Mouse (Mus musculus) MN1 (cell line): ENCODE results near the gene Hcst.
A peak's percentile ranks its signal among the peaks of the same experiment; 100 is the strongest.

Experiments
- DNase-seq: peaks from one replicate; pipeline ENCODE4 v3.0.0-alpha.2; 2016; ENCODE audit warnings: low spot score

The Hcst gene

DNA sequence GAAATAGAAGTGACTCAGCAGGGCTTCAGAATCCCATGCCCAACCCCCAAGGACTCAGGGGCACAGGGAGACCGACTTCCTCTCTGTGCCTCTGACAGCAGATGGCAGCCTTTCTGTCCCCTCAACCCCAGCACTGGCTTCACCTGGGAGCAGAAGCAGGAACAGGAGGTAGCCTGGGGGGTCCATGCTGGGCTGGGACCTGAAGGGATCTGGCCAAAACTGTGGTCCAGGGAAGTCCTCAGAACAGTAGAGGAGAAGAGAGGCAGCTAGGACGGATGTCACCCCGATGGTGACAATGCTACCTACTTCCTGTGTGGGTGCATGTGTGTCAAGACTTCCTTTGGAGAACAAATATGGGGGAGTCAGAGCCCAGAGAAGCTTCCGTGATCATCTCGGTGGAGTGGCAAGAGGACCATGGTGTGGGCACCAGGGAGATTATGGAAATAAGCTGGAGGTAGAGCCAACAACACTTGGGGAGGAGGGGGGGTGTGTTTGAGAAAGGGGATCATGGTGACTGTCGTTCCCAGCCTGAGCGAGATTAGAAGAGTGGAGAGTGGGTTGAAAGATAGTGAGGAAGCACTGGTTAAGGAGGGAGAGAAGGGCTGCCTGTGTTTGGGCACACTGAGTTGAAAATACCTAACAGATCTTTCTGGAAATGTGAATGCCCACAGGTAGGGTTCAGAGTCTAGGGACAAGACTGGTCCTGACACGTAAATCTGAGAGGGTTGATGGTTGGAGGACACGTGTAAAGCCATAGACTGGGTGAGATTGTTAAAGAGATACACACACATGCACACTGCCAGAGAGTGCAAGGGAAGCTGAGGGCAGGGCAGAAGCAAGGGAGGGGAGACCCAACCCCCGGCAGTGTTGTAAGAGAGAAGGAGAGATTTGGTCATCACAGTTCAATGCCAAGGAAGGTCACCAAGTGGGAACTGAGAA, at the start of gene Hcst:
Gene Hcst, minus strand, starts transcription at position 294 of the 939 bp plus-strand sequence.
- no peak for DNase-seq

DNA sequence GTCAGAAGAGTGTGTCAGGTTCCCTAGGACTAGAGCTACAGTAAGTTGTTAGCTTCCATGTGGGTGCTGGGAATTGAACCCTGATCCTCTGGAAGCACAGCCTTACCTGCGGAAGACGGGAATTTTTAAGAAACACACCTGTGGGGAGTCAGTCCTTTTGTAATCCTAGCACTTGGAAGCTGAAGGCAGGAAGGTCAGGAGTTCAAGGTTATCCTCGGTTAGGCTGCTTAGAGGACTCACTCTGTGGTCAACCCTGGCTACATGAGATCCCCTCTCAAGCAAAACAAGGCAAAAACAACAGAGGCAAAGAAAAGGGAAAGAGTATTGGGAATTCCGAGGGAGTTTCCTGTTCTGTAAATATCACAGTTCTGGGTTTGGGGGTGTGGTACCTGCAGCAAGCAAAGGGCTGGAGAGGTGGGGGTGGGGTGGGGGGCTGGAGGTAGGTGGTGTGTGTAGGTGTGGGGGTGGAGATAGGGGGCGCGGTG, 45.2 kb upstream of the Hcst start:
- DNase-seq: no peak

DNA sequence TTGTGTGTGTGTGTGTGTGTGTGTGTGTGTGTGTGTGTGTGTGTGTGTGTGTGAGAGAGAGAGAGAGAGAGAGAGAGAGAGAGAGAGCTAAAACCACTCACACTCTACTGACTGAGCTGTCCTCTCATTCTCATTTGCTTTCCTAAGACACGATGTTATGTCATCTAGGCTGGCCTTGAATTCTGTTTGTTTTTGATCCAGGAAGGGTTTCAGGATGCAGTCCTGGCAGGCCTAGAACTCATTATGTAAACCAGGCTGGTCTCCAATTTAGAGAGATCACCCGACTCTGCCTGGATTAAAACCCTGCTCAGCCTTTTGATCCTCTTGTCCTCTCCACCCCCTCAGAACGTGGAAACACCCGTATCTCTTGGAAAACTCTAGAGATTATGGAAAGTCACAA, 44.3 kb upstream of the Hcst start:
- no peak for DNase-seq

DNA sequence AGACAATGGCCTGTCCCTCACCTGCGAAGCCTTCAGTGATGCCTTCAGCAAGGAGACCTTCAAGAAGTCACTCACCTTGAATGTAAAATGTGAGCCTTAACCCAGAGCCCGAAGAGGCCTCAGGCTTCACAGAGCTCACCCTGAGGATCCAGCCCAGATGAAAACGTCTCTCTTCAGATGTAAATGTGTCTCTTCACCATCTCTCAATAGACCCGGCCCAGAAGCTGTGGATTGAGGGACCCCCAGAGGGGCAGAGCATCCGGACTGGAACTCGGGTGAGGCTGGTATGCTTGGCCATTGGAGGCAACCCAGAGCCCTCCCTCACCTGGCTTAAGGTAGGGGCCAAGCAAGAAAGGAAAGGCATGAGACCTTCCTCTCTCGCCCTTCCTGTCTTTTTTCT, 43.9 kb upstream of the Hcst start:
- DNase-seq: no peak

DNA sequence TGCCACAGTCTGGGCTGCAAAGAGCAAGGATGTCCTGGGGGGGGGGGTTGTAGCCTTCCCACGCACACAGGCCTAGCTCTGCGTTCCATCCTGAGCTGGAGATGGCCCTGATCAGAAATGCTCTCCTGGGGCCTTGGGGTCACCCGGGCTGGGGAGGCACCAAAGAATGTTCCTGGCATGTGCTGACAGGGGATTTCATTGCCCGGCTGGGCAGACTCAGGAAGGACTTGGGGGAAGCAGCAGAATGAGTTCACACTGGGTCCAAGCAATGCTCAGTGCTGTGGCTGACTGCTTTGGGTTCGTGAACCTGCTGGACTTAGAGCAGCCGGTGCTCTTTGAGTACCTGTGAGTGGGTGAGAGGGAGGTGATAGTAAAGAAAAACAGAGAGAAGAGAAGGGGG, 39.8 kb upstream of the Hcst start:
- no peak for DNase-seq

DNA sequence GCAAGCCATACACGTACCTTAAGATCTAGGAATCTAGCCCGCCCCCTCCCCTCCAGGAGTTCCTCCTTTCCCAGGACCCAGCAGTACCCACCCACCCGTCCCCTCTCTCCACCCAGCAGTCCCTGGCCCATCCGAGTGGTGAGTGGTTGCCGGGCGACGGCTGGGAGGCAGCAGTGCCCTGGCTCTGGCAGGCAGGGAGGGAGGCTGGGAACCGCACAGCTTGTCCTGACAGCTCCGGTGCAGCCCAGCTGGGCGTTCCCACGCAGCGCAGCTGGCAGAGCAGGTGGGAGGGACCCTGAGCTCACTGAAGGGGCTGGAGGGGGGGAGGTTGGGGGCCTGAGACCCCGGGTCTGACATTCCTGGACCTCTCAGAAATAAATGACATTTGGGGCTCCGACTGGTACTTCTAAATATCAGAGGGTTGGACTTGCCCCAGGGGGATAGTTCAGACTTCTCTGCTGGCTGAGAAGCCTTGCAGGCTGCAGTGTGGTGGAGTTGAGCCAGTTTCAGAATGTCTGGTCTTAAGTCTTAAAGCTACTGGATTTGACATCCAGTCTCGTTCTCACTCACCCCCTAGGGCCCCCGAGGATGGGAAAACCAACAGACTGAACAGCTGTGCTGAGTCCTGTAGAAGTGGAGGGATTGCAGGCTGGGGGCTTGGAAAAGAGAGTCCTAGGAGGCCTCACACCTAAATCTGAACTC, 38.1 kb upstream of the Hcst start, which contains the start of the genes Kirrel2 and Nphs1:
Gene Kirrel2, minus strand, starts transcription at position 62 of the 702 bp plus-strand sequence.
Gene Nphs1, plus strand, starts transcription at position 687 of the 702 bp plus-strand sequence.
- peak; percentile 76 for DNase-seq

DNA sequence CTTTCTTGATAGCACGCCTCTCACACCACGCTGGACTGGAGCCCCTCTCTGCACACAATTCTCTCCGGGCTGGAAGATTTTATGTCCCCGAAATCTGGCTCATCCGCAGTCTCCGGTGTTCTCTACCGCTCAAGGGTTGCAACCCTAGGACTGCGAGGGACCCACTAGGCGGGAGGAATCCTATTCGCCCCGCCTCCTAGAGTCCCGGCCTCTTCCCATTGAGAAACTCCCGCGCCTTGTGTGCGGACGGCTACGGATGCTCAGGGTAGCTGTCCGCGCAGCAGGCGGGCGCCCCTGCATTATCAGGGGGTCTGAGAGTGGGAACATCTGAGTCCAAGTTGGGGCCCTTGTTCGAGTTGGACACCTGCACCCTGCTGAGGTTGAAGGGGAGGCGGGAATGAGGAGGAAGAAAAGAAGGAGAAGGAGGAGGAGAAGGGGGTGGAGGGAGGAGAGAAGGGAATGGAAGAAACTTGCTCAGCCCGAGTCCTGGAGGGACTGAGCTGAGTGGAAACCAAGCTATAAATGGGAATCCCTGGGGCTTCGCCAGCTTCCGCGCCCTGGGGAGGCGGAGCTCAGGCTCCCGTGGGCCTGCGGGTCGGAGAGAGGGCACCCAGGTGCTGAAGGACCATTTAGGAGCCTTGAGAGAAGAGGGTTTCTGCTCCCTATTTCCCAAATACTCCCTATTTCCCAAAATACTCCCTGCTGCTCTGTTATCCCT, 37.4 kb upstream of the Hcst start:
- peak; percentile 60 for DNase-seq

DNA sequence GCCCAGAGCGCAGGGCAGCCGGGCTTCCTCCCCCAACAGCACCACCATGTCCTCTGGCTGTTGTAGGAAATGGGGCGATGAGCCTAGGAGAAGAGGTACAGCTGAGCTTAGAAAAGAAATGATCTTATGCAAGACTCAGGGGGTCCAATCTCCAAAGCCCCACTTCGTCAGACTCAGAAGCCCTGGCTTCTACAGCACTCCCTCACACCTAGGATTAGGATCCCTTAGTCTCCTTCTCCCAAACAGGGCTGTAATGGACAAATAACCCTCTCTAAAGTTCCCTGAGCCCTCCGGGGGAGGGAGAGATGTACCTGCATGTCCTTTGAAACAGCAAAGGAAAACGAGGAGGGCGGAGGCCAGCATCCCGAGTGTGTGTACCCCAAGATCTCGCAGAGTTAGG, 36.8 kb upstream of the Hcst start:
- no peak for DNase-seq

DNA sequence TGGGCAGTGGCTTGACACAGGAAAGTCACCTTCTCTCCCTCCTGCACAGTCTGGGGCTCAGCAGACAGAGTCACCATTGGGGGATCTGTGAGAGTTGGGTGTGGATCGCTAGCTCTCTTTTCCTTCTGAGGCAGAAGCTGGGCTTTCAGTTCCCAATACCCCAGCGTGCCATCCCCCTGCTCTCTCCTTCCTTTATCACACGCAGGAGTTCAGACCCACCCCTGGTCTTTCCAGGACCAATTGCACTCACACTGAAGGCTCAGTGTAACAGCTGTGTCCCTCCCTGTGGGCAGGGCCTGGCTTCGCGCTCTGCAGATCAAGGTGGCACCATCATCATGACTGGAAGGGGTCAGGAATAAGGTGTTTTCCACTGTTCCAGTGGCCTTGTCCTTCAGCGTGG, 34.6 kb upstream of the Hcst start:
- DNase-seq: no peak

DNA sequence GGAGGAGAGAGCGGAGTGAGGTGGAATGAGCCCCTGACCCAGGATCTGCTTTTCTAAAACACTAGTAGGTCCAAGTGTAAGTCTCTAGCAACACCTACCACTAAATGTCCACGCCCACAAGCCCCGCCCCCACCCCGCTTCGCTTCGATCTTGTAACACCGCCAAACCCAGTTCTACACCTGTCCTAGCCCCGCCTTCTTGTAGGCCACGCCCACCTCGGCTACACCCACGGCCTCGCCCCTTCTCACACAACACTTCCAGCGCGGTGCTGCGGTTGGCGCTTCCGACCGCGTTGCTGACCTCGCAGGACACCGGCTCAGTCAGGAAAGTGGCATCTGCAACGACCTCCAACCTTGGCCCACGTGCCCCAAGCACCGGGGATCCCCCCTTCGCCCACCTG, 34.1 kb upstream of the Hcst start:
- no peak for DNase-seq

DNA sequence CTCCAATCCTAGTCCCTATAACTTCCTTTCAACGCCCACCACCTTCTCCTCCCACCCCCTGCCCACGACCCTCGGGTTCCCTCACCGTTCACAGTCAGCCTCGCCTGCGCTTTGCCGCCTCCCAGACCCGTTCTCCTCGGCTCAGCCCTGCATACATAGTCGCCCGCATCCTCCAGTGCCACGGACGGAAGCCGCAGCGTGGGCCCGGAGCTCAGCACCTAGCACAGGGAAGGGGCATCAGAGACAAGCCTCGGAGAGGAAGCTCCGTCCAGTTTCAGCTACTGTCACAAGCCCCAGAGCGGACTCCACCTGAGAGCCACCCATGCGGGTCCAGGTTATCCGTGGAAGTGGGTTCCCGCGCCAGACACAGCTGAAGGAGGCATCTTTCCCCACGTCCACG, 33.7 kb upstream of the Hcst start:
- DNase-seq: no peak

DNA sequence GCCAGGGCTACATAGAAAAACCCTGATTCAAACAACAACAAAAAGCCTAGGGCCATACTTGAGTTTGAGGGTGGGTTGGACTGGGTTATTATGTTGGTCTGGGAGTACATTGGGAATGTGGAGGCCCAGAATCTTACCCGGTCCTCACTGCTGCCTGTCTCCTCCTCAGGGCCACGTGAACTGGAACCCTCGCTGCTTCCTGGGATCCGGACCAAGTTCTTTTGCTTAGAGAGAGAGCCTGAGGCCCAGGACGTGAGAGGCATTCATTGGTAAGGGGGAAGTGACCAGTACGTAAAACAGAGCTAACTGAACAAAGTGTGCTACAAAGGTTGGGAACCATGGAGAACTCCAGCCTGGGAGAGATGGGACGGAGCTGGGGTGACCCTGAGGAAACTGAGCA, 30.6 kb upstream of the Hcst start:
- DNase-seq: no peak

DNA sequence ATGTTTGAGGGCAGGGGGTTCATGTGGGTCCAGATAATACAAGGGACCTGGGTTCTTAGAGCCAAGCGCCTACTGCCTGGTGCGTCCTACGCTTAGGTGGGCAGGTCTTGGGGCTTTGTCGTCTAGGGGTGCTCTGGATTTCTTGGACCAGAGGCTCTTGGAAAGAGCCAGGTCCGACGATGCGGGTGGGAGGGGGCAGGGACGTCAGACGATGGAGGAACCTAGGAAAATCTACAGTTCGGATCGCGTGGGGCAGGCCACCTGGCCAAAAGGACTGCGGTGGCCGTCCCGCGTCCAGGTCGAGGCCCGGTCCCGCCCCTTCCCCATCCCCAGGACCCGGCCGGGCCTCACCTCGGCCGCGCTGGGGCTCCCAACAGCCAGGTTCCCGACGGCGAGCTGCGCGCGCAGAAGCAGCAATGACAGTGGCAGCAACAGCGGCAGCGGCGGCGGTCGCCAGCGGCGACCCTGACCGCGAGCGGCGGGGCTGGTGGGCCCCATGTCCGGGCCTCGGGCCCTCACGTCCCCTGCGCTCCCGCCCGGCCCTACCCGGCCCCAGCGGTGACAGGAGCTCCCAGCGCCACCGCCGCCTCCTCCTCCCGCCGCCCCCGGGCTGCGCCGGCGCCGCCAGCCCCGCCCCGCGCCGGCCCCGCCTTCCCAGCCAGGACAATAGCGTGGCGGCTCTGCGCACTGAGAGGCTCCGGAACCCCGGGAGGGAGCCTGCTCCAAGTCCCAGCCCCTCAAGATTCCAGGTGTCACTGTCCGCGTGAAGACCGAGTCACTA, 25.5 kb upstream of the Hcst start, which contains the start of gene Aplp1:
Gene Aplp1, minus strand, starts transcription at position 565 of the 781 bp plus-strand sequence.
- DNase-seq: peak; percentile 78

DNA sequence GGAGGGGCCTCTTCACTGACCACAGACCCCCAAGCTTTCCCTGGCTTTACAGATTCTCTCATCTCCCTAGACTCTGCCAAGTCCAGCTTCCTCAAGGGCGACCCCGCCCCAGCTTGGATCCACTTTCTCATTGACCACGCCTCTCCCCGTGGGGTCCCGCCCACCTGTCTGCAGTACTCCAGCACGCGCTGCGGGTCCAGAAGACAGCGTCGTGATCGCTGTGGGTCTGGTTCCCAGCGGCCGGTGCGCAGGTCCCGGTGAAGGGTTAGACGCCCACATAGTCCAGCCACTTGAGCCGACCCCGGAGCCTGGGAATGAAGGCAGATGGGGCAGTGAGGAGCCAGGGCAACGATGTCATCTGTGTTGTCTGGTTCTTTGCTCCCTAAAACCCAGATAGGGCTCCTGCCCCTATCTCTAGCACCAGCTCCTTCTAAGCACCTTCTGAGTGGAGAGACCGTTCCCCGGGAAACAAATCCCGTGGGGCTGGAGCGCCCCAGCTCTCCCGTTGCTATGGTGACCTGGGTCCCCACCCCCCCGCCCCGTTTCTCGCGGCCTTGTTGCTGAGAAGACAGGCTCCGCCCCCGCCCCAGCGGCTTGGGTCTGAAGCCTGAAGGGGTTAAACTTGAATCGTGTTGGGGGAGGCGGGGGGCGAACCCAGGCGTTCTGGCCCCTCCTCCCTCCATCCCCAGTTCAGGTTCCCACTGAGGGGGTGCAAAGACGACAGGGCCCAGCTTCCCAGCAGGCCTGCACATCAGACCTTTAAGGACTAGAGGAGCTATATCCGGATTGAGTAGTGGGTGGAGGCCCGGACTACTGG, 24.7 kb upstream of the Hcst start:
- peak; percentile 81 for DNase-seq

DNA sequence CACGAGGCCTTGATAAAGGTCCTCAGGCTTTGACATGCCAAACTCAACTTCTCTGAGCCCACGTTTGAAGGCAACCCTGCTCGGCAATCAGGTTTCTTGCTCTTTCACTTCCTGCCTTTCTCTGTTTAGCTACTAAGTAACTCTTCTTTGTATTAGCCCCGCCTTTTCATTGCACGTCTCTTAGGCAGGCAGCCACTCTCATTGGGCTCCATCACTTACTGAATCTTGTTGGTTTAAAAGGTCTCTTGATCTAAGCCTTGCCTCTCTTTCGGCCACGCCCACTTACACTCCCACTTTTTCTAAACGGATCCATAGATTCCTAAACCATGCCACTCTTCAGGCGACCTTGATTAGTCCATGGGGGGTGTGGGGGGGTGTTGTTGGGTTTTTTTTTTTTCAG, 24.0 kb upstream of the Hcst start:
- no peak for DNase-seq

DNA sequence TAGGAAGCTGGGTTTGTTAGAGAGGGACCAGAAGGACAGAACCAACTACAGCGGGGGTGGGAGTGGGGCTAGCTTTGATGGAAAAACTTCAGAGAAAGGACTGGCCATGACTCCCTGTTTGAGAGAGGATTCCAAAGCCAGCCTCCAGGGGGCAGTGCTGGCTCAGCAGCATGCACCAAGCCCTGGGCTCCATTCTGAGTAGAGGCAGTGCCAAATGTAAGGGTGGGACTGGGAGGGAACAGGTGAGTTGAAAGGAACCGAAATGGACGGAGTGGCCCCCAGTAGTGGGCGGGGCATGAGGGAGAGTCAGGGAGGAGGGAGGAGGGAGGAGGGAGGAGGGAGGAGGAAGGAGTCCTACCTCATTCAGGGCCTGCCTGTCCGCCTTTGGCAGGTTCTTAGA, 21.0 kb upstream of the Hcst start:
- peak; percentile 59 for DNase-seq

DNA sequence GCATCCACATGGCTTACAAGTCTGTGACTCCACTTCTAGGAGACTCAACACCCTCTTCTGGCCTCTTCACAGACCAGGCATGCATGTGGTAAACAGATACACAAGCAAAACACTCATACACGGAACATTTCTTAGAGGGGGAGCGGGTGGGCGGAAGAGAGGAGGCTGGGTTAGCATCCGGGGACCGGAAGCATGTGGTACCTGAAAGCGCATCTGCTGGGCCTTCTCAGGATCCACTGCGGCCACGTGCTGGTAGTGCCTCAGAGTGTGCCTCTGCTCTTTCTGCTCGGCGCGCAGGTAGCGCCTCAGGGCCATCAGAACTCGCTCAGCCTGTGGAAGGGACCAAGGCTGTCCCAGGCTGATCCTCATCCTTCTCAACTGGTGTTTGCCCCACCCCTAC, 20.1 kb upstream of the Hcst start:
- no peak for DNase-seq

DNA sequence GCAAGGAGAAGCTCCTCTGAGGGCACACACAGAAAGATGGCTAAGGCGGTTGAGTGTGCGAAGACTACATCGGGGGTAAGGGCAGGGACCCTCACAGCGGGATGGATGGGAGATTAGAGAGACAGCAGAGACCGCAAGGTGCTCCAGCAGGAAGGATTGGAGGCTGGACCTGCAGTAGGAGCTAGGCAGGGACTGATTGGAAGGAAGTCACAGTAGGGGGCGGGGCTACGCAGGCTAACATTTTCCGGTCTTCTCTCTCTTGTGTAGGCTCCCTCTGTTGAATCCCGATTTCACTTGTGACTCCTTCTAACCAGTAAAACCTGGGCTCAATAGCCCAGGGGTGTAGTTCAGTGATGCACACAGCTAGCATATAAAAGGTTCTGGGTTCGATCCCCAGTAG, 17.2 kb upstream of the Hcst start:
- DNase-seq: no peak

DNA sequence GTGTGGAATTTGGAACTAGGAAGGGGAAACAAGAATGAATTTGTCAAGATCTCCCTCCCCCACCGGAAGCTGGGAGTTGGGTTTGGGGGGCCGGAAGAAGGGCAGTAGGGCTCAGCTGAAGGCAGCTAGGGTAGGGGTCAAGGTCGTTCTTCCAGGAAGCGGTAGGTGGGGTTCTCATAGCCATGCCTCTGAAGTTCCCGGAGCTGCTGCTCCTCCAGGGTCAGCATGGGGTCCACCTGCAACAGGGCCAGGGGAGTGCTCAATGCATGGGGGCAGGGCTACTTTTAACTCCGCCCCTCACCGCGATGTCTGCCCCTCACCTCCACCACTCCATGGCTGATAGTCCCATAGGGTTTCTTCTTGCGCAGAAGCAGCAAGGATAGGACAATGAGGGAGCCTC, 15.5 kb upstream of the Hcst start:
- DNase-seq: no peak

DNA sequence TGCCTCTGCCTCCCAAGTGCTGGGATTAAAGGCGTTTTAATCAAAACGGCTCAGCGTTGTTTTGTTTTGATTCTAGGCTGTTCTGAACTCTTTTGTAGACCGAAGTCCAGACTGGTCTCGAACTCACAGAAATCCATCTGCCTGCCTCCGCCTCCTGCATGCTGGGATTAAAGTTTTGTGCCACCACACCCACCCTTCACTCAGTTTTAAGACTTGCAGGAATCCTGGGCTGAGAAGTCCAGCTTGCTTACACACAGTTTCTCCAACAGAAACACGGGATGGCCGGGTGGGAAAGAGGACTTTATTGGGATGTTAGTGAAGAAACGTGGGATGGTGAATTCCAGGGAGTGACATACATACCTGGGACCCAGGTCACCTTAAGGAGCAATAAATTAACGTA, 15.0 kb upstream of the Hcst start:
- DNase-seq: no peak

DNA sequence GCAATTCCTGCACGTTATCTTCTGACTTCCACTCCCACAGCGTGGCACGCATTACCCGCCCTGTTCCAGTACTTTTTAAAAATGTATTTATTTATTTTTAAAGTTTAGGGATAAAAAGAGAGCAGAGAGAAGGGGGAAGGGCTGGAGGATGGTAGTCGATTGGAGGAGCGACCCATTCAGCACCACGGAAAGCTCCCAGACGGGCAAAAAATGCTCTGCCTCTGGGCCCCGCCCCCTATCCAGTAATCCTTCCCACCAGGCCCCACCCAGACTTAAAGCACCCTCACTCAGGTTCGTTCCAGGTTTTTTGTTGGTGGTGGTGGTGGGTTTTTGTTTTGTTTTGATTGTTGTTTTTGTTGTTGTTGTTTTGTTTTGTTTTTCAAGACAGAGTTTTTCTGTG, 14.6 kb upstream of the Hcst start:
- no peak for DNase-seq
